Mouse (Mus musculus): Measurements from ENCODE around the gene Tbc1d22b. TPM values are rescaled to one million over a fixed set of nuclear protein-coding genes. Genes with fewer than 3 reads are reported as not detected.

Gene Tbc1d22b
- polyA plus RNA-seq, 1 experiment, result 27.3 TPM

DNA sequence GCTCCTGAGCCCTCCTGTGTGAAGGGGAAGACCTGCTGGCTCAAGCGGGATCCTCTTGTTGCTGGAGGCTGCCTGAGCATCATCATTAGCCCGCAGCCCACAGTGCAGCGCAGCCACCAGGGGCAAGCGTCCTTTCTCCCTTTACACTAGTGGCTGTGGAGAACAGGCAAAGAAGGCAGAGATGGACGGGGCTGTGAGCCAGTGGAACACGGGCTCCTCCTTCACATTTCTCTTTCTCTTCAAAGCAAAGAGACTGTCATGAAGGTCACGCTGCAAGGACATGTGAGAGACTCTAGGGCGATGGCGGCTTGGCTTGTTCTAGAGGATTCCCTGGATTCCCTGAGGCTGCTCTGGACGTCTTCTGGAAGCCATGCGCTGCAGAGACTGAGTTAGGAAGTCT is 91.4 kb downstream of the Tbc1d22b start:
- peaks cover 46% of the 10 kb centered on the region for H3K36me3 ChIP-seq (ENCODE audit: control insufficient read depth, insufficient read depth, low read length)
- no peak overlapping the region for H3K4me3 ChIP-seq (ENCODE audit: low read depth, low read length)
- no peaks in the 10 kb centered on the region for H3K4me1 ChIP-seq (ENCODE audit: control insufficient read depth, insufficient read depth, insufficient read length, low read length)
- no peak overlapping the region for H3K27ac ChIP-seq (ENCODE audit: insufficient read depth, low read depth, low read length)
- WGBS, result 94% methylated on average over 11 of the region's 11 CpGs
- no peaks in the 10 kb centered on the region for H3K27me3 ChIP-seq (ENCODE audit: control insufficient read depth, insufficient read depth, low read length)
- TF ChIP-seq POLR2A (IDR thresholded peaks at IDR 0.05; ENCODE audit: low read depth, low read length), result no peak
- no peak for TF ChIP-seq CTCF (IDR thresholded peaks at IDR 0.05; ENCODE audit: extremely low read depth, insufficient read length, insufficient replicate concordance, low read depth, low read length)

GRCm38 (mm10) chr17:29642219-29642618 is 92.6 kb downstream of the Tbc1d22b start:
- Histone ChIP-seq H3K4me3 (ENCODE audit: low read depth, low read length) (no peak overlapping the region), H3K27ac (ENCODE audit: insufficient read depth, low read depth, low read length) (no peak overlapping the region), H3K4me1 (ENCODE audit: control insufficient read depth, insufficient read depth, insufficient read length, low read length) (no peaks in the 10 kb centered on the region), H3K27me3 (ENCODE audit: control insufficient read depth, insufficient read depth, low read length) (no peaks in the 10 kb centered on the region), H3K36me3 (ENCODE audit: control insufficient read depth, insufficient read depth, low read length) (peaks cover 34% of the 10 kb centered on the region)
- WGBS, result 80% methylated on average over 3 of the region's 3 CpGs
- TF ChIP-seq CTCF (IDR thresholded peaks at IDR 0.05; ENCODE audit: extremely low read depth, insufficient read length, insufficient replicate concordance, low read depth, low read length) (no peak), POLR2A (IDR thresholded peaks at IDR 0.05; ENCODE audit: low read depth, low read length) (no peak)

Other genes with a start within 250 kb of the Tbc1d22b start
- gene Pi16, start 232.1 kb upstream of the Tbc1d22b start, polyA plus RNA-seq (2012; rRNA removed), result 1.6 and 4.7 TPM in 2 replicates
- gene Mtch1, start 201.9 kb upstream of the Tbc1d22b start, polyA plus RNA-seq (2012; rRNA removed), result 153 and 260 TPM in 2 replicates
- gene Fgd2, start 188.9 kb upstream of the Tbc1d22b start, polyA plus RNA-seq (2012; rRNA removed), result 14.0 and 16.3 TPM in 2 replicates
- gene Pim1, start 59.0 kb upstream of the Tbc1d22b start, polyA plus RNA-seq (2012; rRNA removed), result 38.9 and 160 TPM in 2 replicates
- not detected in 2 replicates for gene Gm17657, start 147 bp upstream of the Tbc1d22b start, polyA plus RNA-seq (2012; rRNA removed)
- gene Tmem217, start 2.6 kb downstream of the Tbc1d22b start, polyA plus RNA-seq (2012; rRNA removed), result 0.29 TPM in 1 of 2 replicates, not detected in the other
- 7.2 and 18.2 TPM in 2 replicates for gene Rnf8, start 65.0 kb downstream of the Tbc1d22b start, polyA plus RNA-seq (2012; rRNA removed)
- gene Gm28043, start 65.1 kb downstream of the Tbc1d22b start, polyA plus RNA-seq (2012; rRNA removed), result 0.20 and 0.28 TPM in 2 replicates
- 8.1 and 11.7 TPM in 2 replicates for gene Cmtr1, start 110.8 kb downstream of the Tbc1d22b start, polyA plus RNA-seq (2012; rRNA removed)
- gene Ccdc167, start 167.3 kb downstream of the Tbc1d22b start, polyA plus RNA-seq (2012; rRNA removed), result 2.0 and 2.7 TPM in 2 replicates

Data from small intestine, adult 2 months (tissue).